Mouse (Mus musculus): ENCODE measurements around the gene Rb1. TPM values are rescaled to one million over a fixed set of nuclear protein-coding genes. Genes with fewer than 3 reads are reported as not detected.
A peak's percentile ranks its signal among the peaks of the same experiment; 100 is the strongest.

The Rb1 gene
- polyA plus RNA-seq, 2 experiments, result 15.4 to 22.1 TPM

GRCm38 (mm10) chr14:73186875-73187274, 138.7 kb downstream of the Rb1 start:
- ATAC-seq (ENCODE audit: insufficient read depth), result no peak
- Histone ChIP-seq H3K4me2 (ENCODE audit: low read depth) (no peak overlapping the region), H3K4me1 (replicated peaks; ENCODE audit: control insufficient read depth in 2 of 2, insufficient read depth in 2 of 2, low read length in 1 of 2) (no peaks in the 10 kb centered on the region), H3K9ac (replicated peaks) (no peak overlapping the region), H3K9me3 (ENCODE audit: control insufficient read depth, low read length) (no peaks in the 10 kb centered on the region), H3K27ac (no peak overlapping the region), H3K36me3 (replicated peaks; ENCODE audit: control insufficient read depth, insufficient read depth, low read depth) (peaks cover 3% of the 10 kb centered on the region), H3K4me3 (ENCODE audit: insufficient read depth in 1 of 2, low read depth in 2 of 2, low read length in 2 of 2) (no peak overlapping the region), H3K27me3 (ENCODE audit: control insufficient read depth, insufficient read depth, low read length) (no peaks in the 10 kb centered on the region)
- WGBS (ENCODE audit: insufficient replicate concordance), result 90% methylated on average over 7 of the region's 7 CpGs
- TF ChIP-seq CTCF (IDR thresholded peaks at IDR 0.05; ENCODE audit: low read depth) (no peak), EP300 (IDR thresholded peaks at IDR 0.05; ENCODE audit: low read depth) (no peak)
- DNase-seq (ENCODE audit: low read depth in 3 of 3, low spot score in 3 of 3), result no peak

- Histone ChIP-seq H3K4me3 (ENCODE audit: insufficient read depth in 1 of 2, low read depth in 2 of 2, low read length in 2 of 2) (no peak overlapping the region), H3K36me3 (replicated peaks; ENCODE audit: control insufficient read depth, insufficient read depth, low read depth) (no peaks in the 10 kb centered on the region), H3K9ac (replicated peaks) (no peak overlapping the region), H3K4me2 (ENCODE audit: low read depth) (no peak overlapping the region), H3K27me3 (ENCODE audit: control insufficient read depth, insufficient read depth, low read length) (no peaks in the 10 kb centered on the region), H3K27ac (no peak overlapping the region), H3K4me1 (replicated peaks; ENCODE audit: control insufficient read depth in 2 of 2, insufficient read depth in 2 of 2, low read length in 1 of 2) (peaks cover 0 to 16% of the 10 kb centered on the region in 2 experiments; a peak in 2 of 4 replicates), H3K9me3 (ENCODE audit: control insufficient read depth, low read length) (no peaks in the 10 kb centered on the region)
- no peak for DNase-seq (ENCODE audit: low read depth in 3 of 3, low spot score in 3 of 3)
- no peak for TF ChIP-seq CTCF (IDR thresholded peaks at IDR 0.05; ENCODE audit: low read depth)
- no peak for TF ChIP-seq EP300 (IDR thresholded peaks at IDR 0.05; ENCODE audit: low read depth)
- no peak for ATAC-seq (ENCODE audit: insufficient read depth)
- 70% methylated on average over 2 of the region's 2 CpGs for WGBS (ENCODE audit: insufficient replicate concordance)
Observed at GRCm38 (mm10) chr14:73181144-73181543, 144.5 kb downstream of the Rb1 start.

GRCm38 (mm10) chr14:73180671-73181070, 145.0 kb downstream of the Rb1 start:
- TF ChIP-seq EP300 (IDR thresholded peaks at IDR 0.05; ENCODE audit: low read depth) (no peak), CTCF (IDR thresholded peaks at IDR 0.05; ENCODE audit: low read depth) (no peak)
- no peak for DNase-seq (ENCODE audit: low read depth in 3 of 3, low spot score in 3 of 3)

GRCm38 (mm10) chr14:73179221-73179681, 146.4 kb downstream of the Rb1 start:
- H3K27ac ChIP-seq, result no peak overlapping the region
- H3K4me2 ChIP-seq (ENCODE audit: low read depth), result no peak overlapping the region
- 36% methylated on average over 4 of the region's 4 CpGs for WGBS (ENCODE audit: insufficient replicate concordance)
- peaks cover 0 to 27% of the 10 kb centered on the region in 2 experiments; a peak in 2 of 4 replicates for H3K4me1 ChIP-seq (replicated peaks; ENCODE audit: control insufficient read depth in 2 of 2, insufficient read depth in 2 of 2, low read length in 1 of 2)
- DNase-seq (ENCODE audit: low read depth in 3 of 3, low spot score in 3 of 3) (no peak), ATAC-seq (ENCODE audit: insufficient read depth) (peak; percentile 62)
- H3K9ac ChIP-seq (replicated peaks), result no peak overlapping the region
- H3K27me3 ChIP-seq (ENCODE audit: control insufficient read depth, insufficient read depth, low read length), result no peaks in the 10 kb centered on the region
- TF ChIP-seq EP300 (IDR thresholded peaks at IDR 0.05; ENCODE audit: low read depth) (no peak), CTCF (IDR thresholded peaks at IDR 0.05; ENCODE audit: low read depth) (no peak)
- no peaks in the 10 kb centered on the region for H3K36me3 ChIP-seq (replicated peaks; ENCODE audit: control insufficient read depth, insufficient read depth, low read depth)
- no peaks in the 10 kb centered on the region for H3K9me3 ChIP-seq (ENCODE audit: control insufficient read depth, low read length)
- no peak overlapping the region for H3K4me3 ChIP-seq (ENCODE audit: insufficient read depth in 1 of 2, low read depth in 2 of 2, low read length in 2 of 2)

More at GRCm38 (mm10) chr14:73180671-73181070, 145.0 kb downstream of the Rb1 start:
- 71% methylated on average over 3 of the region's 3 CpGs for WGBS (ENCODE audit: insufficient replicate concordance)
- Histone ChIP-seq H3K4me3 (ENCODE audit: insufficient read depth in 1 of 2, low read depth in 2 of 2, low read length in 2 of 2) (no peak overlapping the region), H3K27ac (no peak overlapping the region), H3K4me1 (replicated peaks; ENCODE audit: control insufficient read depth in 2 of 2, insufficient read depth in 2 of 2, low read length in 1 of 2) (peaks cover 0 to 20% of the 10 kb centered on the region in 2 experiments; a peak in 2 of 4 replicates), H3K9me3 (ENCODE audit: control insufficient read depth, low read length) (no peaks in the 10 kb centered on the region), H3K27me3 (ENCODE audit: control insufficient read depth, insufficient read depth, low read length) (no peaks in the 10 kb centered on the region), H3K4me2 (ENCODE audit: low read depth) (no peak overlapping the region), H3K36me3 (replicated peaks; ENCODE audit: control insufficient read depth, insufficient read depth, low read depth) (no peaks in the 10 kb centered on the region), H3K9ac (replicated peaks) (no peak overlapping the region)
- no peak for ATAC-seq (ENCODE audit: insufficient read depth)

GRCm38 (mm10) chr14:73177961-73178360, 147.7 kb downstream of the Rb1 start:
- 54% methylated on average over 11 of the region's 11 CpGs for WGBS (ENCODE audit: insufficient replicate concordance)
- DNase-seq (ENCODE audit: low read depth in 3 of 3, low spot score in 3 of 3), result no peak
- Histone ChIP-seq H3K9ac (replicated peaks) (no peak overlapping the region), H3K4me3 (ENCODE audit: insufficient read depth in 1 of 2, low read depth in 2 of 2, low read length in 2 of 2) (no peak overlapping the region), H3K27me3 (ENCODE audit: control insufficient read depth, insufficient read depth, low read length) (no peaks in the 10 kb centered on the region), H3K4me2 (ENCODE audit: low read depth) (no peak overlapping the region), H3K27ac (no peak overlapping the region), H3K9me3 (ENCODE audit: control insufficient read depth, low read length) (no peaks in the 10 kb centered on the region), H3K36me3 (replicated peaks; ENCODE audit: control insufficient read depth, insufficient read depth, low read depth) (no peaks in the 10 kb centered on the region), H3K4me1 (replicated peaks; ENCODE audit: control insufficient read depth in 2 of 2, insufficient read depth in 2 of 2, low read length in 1 of 2) (peaks cover 0 to 27% of the 10 kb centered on the region in 2 experiments; a peak in 2 of 4 replicates)
- ATAC-seq (ENCODE audit: insufficient read depth), result no peak
- TF ChIP-seq EP300 (IDR thresholded peaks at IDR 0.05; ENCODE audit: low read depth), result no peak
- TF ChIP-seq CTCF (IDR thresholded peaks at IDR 0.05; ENCODE audit: low read depth), result no peak
